Mouse (Mus musculus): ENCODE data around the gene Kif2c.

GRCm38 (mm10) chr4:117202046-117202991, 19.9 kb upstream of the Kif2c start:
- TF ChIP-seq CTCF (IDR thresholded peaks at IDR 0.05; ENCODE audit: low read depth) (peak; percentile 69), EP300 (IDR thresholded peaks at IDR 0.05; ENCODE audit: low read depth) (peak; percentile 42)
